Mouse (Mus musculus): ENCODE measurements around the gene Prdm11.

Prdm11 gene

DNA sequence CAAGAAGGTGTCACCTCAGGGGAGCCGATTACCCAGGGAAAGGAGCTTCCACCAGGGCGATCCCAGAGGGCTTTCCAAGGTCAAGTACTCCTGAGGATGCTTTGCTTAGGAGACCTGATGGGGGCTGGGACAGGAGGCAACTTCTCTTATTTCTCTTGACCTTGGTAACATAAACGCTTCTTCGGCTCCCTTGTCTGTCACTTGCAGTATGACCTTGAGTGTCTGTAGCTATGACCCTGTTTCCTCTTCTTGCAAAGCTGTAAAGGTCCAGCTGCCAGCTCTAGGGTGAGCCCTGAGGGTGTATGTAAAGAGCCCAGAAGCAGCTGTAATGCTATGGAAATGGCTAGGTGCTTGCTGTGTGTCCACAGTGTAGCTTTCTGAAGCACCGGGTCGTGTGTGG, 1.1 kb upstream of the Prdm11 start:
- DNase-seq (ENCODE audit: extremely low read depth, insufficient read length, low spot score) = no peak

DNA sequence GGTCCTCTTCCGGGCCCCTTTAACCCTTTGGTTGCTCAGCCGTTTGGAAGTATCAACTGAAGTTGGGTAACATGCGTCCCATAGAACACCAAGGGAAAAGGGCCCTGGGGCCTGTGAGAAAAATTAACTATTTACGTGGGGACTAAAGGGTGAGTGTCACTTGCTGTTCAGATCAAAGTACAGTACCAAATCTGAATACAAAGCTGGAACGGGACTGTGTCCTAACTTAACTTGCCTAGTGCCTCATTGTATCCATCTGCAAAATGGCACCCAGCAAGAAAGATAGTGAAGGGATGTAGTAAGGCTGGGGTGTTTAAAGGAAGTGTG, 505 bp upstream of the Prdm11 start:
- no peak for DNase-seq (ENCODE audit: extremely low read depth, insufficient read length, low spot score)

DNA sequence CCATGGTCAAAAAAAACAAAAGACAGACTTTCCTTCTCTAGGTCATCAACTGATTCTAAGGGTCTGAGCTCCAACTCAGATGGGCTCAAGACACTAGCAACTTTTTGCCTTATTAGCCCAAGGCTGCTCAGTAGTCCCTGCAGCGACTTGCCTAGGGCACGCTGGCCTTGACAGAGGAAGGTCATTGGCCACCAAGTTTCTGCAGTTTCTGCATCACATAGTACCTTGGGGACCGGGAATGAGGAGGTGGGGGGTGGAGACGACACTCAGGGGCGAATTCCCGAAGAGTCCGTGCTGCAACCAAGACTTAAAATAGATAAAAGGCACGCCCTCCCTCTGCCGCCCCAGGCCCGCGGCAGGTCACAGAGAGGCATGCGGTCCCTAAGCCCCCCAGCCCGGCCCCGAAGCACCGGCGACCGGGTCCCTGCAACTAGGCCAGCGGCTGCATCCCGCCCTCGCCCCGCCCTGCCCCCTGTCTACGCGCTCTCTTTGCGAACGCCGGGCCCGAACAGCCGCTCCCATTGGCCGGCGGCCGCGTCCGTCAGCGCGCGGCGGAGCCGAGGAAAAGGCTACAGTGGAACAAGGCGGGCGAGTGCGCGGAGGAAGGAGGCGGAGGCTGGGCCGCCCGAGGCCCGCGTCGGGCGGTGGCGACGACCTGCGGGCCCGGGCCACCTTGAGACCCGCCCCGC, 694 bp downstream of the Prdm11 start:
- peak; percentile 95 for DNase-seq (ENCODE audit: extremely low read depth, insufficient read length, low spot score)

DNA sequence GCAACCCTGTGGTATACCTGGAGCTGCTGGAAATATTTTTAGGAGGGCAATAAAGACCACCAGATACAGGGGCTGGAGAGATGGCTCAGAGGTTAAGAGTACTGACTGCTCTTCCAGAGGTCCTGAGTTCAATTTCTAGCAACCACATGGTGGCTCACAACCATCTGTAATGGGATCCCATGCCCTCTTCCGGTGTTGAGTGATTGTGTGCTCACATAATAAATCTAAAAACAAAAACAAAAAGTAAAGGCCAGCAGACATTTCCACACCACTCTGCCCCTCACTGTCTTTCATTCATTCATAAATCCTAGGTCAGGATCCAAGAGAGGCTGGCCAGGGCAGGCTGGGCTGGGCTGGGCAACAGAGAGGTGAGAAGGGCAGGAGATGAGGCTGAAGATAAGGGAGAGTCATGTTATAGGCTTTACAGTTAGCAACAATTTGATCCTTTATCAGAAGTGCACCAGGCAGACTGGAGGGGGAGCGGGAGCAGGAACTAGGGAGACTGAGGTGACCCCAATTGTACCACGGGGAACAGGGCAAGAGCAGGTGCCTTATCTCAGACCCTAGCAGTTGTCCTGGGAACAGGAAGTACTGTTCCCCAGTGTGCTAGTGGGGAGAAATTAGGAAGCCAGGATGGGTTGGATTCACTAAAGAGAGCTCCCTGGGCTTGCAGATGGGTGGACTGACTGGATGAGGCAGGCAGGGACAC, 2.4 kb downstream of the Prdm11 start:
- no peak for DNase-seq (ENCODE audit: extremely low read depth, insufficient read length, low spot score)

DNA sequence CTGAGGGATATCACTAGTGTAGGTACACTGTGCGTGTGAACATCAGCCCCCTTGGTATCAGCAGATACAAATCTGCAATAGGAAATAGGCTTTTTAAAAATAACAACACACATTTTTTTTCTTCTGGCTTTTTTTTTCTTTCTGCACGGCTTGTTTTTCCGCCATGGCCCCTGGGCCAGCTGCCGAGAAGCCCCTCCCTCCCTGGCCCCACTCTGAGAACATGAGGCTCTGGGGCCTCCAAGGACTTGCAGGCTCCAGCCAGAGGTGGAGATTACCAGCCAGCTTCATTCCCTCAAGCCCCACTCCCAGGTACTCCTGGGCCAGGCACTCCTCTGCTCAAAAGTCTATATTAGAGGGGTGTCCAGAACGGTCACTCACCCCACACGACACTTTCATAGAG, 4.5 kb downstream of the Prdm11 start:
- DNase-seq (ENCODE audit: extremely low read depth, insufficient read length, low spot score) = no peak

DNA sequence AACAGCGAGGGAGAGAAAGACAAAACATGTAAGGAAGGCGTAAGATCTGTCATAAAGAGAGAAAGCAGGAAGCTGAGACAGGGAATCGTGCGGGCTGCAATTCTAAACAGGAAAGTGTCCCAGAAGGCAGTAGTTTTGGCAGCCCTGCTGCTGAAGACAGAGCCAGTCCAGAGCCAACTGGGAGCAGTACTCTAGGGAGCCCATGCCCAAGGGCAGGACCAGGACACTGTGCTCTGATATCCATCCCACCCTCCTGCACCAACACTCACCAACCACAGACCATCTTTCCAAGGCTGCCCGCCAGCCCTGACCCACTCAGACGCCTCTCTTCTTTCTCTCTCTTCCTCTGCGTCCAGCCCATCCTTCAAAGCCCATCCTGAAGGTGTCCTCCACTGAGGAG, 5.1 kb downstream of the Prdm11 start:
- DNase-seq (ENCODE audit: extremely low read depth, insufficient read length, low spot score) = no peak

DNA sequence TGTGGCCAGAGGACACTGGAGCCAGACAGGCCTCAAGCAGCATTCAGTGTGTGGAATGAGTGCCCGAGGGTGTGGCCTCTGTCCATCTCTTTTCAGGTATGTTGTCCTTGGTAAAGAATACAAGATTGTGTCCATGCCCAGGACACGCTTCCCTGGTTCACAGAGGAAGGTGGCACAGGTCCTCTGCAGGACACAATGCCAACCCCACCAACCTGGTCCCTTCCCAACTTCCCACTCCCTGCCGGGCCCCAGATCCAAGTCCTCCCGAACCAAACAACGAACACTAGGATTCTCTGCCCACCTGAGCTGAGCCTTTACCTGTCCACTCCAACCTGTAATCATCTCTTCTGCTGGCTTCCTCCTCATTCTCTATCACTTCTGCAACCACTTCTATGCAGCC, 6.3 kb downstream of the Prdm11 start:
- DNase-seq (ENCODE audit: extremely low read depth, insufficient read length, low spot score) = no peak

DNA sequence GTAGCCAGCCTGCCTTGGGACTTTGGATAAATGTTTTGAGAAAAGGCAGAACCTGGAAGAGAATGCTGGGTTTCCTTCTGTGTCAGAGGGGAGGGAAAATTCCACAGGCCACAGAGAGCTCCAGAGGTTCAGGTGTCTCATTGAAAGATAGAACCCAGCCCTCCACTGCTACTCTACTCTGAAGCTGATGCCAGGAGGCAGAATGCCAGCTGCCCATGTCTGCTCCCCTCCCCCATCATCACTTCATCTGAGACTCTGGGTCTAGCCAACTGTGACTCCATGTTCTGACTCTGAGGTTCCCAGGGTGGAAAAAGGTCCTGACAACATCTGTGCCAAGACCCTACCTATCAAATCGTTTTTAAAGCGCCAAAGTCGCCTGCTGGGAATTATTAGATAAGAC, 6.9 kb downstream of the Prdm11 start:
- no peak for DNase-seq (ENCODE audit: extremely low read depth, insufficient read length, low spot score)

DNA sequence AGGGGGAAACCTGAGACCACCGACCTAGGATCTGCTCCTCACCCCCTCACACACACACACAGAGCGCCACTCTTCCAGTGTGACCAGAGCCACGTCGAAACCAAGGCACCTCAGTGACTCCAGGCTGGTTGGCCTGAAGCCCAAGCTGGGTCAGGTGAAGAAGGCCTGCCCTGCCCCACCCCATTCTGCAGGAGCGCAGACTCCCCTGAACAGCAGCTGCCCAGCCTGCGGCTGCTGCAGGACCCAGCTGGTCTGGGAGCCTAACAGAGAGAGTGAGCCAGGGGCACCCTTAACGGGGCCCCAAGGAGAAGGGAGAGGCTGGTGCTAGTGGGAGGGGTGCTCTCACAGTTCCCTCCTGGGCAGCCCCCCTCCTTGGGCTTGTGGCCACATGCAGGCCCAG, 10.3 kb downstream of the Prdm11 start:
- no peak for DNase-seq (ENCODE audit: extremely low read depth, insufficient read length, low spot score)

DNA sequence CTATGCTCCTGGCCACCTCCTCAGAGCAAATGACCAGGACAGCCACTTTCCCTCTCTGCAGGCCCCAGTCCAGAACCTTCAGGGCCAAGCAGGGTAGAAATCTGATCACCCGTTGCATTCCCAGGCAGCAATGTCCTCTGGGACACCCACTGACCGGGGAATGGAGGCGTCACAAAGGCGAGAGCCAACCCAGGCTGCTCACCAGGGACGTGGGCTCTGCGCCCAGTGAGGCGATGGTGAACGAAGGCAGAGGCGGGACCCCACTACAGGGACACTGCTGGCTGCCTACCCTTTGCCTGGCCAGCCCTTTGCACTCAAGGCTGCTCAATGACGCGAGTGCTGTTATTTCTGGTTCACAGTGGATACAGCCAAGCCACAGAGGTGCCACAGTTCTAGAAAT, 13.3 kb downstream of the Prdm11 start:
- DNase-seq (ENCODE audit: extremely low read depth, insufficient read length, low spot score) = no peak

DNA sequence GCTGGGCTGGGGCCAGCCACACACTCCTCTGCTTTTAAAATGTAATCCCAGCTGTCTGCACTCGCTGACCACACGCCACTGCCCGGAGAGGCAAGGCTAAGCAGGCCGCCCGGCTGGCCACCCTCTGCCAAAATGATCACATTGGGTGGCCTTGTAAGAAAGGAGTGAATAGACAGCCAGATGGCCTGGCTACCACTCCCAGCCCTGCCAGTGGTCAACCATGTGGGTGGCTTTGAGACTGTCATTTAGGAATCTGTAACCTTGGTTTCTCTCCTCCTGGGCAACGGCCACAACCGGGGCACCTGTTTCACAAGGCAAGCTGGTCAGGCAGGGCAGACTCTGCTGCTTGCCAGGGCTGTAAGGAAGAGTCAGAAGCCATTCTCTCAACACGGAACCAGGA, 13.9 kb downstream of the Prdm11 start:
- peak; percentile 75 for DNase-seq (ENCODE audit: extremely low read depth, insufficient read length, low spot score)

DNA sequence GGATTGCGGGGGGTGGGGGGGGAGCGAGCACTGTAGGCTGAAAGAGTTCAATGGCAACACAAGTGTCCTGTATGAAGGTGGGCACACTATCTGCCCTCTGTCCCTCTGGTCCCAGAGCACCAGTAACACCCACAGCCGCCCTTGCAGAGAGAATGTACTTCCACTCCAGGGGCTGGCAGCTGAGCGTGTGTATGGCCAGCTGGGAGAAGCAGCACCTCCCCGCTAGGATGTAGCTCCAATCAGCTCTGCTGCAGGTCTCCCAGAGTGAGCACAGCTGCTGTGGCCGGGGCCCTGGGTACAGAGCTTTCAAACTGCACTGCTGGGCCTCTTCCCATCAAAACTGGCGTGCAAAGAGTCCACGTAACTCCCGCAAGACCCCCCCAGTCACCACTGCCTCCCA, 14.9 kb downstream of the Prdm11 start:
- DNase-seq (ENCODE audit: extremely low read depth, insufficient read length, low spot score) = no peak

DNA sequence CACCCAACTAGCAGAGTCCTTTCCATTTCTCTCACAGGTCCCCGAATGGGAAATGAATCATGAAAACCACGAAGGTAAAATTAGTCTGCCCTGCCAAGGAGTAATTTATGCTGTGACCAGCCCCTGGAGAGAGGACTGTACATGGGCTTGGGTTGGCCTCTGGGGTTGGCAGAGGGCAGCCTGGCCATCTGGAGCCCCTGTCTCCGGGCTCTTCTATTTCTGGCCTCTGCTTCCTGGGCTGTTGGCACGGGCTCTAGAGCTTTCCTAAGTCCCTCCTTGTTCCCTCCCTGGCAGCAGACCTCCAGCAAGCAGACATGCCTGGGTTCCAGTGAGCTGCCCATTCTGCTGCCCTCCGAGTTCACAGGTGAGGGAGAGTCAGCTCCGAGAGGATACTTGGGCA, 15.9 kb downstream of the Prdm11 start:
- peak; percentile 64 for DNase-seq (ENCODE audit: extremely low read depth, insufficient read length, low spot score)

DNA sequence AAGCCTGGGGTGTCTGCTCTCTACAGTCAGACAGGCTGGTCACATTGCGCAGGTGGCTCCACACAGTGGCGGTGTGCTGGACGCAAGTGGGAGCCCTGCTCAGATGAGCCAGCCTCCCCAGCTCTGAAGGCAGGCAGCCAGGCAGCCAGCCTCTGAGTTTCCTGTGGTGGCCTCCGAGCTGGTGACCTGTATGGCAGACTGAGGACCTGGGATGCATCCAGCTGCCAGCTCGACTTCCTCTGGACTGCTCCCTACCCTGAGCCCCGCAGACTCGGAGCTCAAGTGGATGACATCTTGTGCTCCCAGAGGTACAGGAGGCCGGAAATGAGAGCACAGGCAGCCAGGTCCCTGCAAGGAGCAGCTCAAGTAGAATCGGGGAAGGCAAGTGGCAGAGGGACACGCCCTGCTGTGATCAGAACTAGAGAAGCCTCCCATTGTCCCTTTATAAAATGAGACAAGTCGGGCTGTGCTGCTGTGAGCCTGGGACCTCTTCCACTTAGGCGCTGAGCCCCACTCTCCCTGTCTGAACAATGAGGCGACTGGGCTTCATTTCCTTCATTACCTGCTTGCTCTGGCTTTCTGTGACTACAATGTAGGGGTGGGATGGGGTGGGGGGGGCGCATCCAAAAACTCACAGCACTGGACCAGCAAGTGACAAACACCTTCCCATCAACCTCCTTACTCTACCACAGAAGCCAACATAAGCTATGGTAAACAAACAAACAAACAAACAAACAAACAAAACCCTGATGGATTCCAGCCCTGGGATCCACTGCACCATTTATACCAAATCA, 16.5 kb downstream of the Prdm11 start:
- DNase-seq (ENCODE audit: extremely low read depth, insufficient read length, low spot score) = peak; percentile 64

DNA sequence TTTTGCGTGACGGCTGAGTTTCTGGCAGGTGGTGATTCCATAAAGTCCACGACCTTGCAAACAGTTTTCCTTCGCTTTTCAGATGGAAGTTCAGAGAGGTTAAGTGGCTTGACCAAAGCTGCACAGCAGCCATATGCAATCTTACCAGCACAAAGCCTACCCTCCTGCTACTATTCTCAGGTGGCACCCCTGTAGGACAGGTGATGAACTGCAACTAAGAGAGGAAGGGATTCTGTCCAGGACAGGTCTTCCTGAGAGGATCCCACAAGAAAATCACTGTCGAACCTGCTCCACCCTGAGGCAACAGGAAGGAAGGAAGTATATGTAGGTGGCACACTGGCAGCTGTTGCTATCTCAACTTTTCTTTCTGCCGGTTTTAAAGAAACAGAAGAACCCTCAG, 17.1 kb downstream of the Prdm11 start:
- no peak for DNase-seq (ENCODE audit: extremely low read depth, insufficient read length, low spot score)

DNA sequence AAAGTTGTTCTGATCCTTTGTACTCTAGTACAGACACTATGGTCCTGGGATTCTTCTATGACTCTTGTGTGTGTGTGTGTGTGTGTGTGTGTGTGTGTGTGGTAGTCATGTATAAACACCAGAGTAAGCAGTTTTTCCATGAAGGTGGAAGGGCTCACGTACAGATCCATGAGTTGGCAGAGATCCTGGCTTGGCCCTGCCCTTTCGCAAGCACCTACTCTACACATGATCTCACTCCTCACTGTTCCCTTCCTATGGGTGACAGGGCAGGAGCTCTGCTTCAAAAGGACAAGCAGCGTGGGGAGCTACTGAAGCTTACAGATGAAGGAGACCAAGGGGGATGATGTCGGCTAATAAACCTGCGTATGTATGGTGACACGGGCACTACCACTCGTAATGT, 18.3 kb downstream of the Prdm11 start:
- DNase-seq (ENCODE audit: extremely low read depth, insufficient read length, low spot score) = no peak

DNA sequence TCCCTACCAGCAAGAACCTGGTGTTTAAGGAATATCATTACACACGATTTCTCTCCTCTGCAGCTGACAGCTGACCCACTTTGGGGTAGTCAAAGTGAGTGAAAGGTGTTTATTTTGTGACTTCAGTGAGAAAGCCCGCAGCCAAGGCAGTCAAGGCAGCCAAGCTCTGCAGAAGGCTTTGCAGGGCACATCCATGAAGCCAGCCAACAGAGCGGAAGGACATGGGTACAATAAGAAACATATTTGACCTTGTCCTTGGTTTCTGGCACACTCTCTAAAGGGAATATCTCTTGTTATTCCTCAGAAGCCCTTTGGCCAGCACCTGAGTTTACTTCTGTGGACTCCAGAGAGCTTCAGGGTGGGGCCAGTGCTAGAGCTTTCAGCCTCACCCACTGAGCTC, 21.5 kb downstream of the Prdm11 start:
- no peak for DNase-seq (ENCODE audit: extremely low read depth, insufficient read length, low spot score)

DNA sequence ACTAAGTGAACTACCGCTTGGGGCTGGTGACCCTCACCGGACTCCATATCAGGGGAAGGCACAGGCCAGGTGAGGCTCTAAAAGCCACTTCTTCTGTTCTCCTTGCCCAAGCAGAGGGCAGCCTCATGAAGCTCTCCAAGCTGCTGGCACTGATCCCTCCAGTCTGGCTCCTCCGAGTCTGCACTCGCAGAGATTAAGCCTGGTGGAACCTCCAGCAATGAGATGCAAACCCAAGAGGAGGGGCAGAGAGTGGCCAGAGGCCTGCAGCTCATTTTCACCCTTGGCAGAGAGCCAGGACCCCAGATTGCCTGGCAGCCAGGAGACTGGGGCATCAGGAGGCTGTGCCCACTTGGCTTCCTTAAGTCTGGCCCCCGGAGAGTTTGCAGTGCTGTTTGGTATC, 27.1 kb downstream of the Prdm11 start:
- no peak for DNase-seq (ENCODE audit: extremely low read depth, insufficient read length, low spot score)

DNA sequence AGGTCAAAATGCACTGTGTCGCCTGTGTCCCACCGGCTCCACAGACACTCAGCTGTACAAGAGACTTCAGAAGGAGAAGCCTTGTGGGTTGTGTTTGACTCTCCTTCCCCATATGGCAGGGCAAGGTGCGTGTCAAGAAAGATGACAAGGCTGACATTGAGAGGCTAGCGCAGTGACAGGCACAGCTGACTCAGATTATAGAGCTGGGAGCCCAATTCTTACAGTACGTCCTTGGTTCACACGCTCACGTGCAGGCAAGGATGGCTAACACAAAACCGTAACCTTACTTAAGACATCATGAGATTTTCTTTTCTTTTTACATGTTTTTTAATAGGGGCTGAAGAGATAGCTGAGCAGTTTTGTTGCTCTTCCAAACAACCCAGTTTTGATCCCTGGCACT, 28.8 kb downstream of the Prdm11 start:
- DNase-seq (ENCODE audit: extremely low read depth, insufficient read length, low spot score) = no peak

DNA sequence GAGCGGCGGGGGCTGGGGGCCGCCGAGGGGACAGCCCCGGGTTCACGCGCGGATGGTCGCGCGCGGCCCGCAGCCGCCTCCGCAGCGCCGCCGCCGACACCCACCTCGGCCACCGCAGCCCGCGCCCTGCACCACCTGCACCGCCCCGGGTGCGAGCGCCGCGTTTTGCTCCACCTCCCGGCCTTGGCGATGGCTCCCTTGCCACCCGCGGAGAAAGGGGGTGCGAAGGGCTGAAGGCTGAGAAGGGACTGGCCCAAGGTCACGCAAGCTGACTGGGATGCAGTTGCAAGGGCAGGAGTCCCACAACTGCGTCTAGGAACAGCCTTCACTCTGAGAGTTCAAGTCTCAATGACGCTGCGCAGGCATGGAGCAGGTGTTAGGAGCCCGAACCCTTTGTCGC, 30.9 kb downstream of the Prdm11 start:
- DNase-seq (ENCODE audit: extremely low read depth, insufficient read length, low spot score) = no peak

DNA sequence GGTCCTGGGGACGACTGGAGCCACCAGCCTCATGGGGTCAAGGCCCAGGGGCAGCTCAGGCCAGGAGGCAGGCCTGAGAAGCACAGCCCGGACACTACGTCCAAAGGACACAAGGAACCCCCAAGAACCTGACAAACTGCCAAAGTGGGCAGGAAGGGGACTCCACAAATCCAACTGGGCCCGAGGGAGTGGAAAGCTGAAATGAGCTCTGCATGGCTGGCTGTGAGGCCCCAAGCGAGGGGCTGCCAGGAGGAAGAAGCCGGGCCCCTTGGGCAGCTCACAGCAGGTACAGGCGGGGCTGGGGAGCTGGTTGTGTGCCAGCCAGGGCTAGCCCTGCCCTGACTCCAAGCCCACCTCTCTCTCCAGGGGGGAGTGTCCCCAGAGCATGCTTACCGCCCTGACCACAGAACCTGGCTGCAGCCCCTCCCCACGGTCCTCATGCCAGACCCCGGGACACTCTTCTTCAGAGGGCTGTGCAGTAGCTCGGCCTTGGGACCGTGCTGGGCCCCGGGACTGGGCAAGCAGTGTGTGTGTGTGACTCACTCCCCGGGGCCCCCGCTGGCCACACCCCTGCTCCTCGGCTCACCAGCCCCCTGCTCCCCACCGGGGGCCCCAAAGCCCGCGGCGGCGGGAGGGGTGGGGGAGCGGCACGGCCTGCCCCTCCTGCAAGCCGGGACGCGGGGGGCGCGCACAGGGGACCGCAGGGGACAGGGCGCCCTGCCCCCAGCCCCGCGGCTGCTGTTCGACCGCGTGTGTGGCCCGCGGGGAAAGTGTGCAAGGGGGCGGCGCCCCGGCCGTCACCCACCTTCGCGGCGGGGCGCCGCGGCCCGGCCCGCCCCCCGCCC, 31.7 kb downstream of the Prdm11 start:
- DNase-seq (ENCODE audit: extremely low read depth, insufficient read length, low spot score) = peak; percentile 31

All from 3134 (cell line).